Mouse (Mus musculus): ENCODE results near the gene Ppp2r3d.

- TF ChIP-seq POLR2A (IDR thresholded peaks at IDR 0.05; ENCODE audit: borderline replicate concordance, insufficient read depth, low read length) (no peak), CTCF (IDR thresholded peaks at IDR 0.05; ENCODE audit: borderline replicate concordance, insufficient read depth, low read depth, low read length) (no peak)
Measured at GRCm38 (mm10) chr9:124442533-124442855, 34.2 kb downstream of the Ppp2r3d start.
